Mouse (Mus musculus) heart, adult 2 months (tissue): ENCODE measurements at regions not wholly inside any gene's neighbourhood (a gene's known extent, or its start where the extent isn't known, plus 50 kb on each side); places are given as distances from the start of the nearest gene placed in this dataset.

Experiments
- DNase-seq, 2 experiments: peaks; one replicate each; pipeline ENCODE4 v3.0.0; 2021
- H3K27ac ChIP-seq: fragments of 200-600 bp; 2 replicates; pipeline ENCODE4 v1.8.1; 2022
- H3K27me3 ChIP-seq: fragments of 200-500 bp; 2 replicates; pipeline ENCODE4 v1.6.1; 2012; ENCODE audit warnings: mild to moderate bottlenecking, low read length, inconsistent platforms, mixed read lengths; ENCODE audit not compliant: control insufficient read depth, insufficient read depth
- H3K36me3 ChIP-seq: fragments of 200-500 bp; 2 replicates; pipeline ENCODE4 v1.6.1; 2012; ENCODE audit warnings: low read length, inconsistent platforms; ENCODE audit not compliant: control insufficient read depth, insufficient read depth
- H3K4me1 ChIP-seq: fragments of 200-500 bp; 2 replicates; pipeline ENCODE4 v1.6.1; 2011; ENCODE audit warnings: low read length; ENCODE audit not compliant: control insufficient read depth, insufficient read depth
- H3K4me3 ChIP-seq: fragments of 200-600 bp; 2 replicates; pipeline ENCODE4 v1.8.1; 2022
- H3K79me2 ChIP-seq: fragments of 200-500 bp; replicated peaks from 2 replicates; pipeline ENCODE4 v1.6.1; 2012; ENCODE audit warnings: mild to moderate bottlenecking, inconsistent platforms, low read length, moderate library complexity, mixed read lengths; ENCODE audit not compliant: control insufficient read depth, insufficient read depth
- H3K9ac ChIP-seq: fragments of 200-500 bp; 2 replicates; pipeline ENCODE4 v1.6.1; 2012; ENCODE audit warnings: low read depth, mild to moderate bottlenecking, control low read depth, inconsistent platforms, low read length, mixed read lengths
- CTCF ChIP-seq: fragments of 200-600 bp; IDR thresholded peaks from 2 replicates; pipeline ENCODE4 v1.8.1; 2022; ENCODE audit warnings: antibody characterized with exemption, mild to moderate bottlenecking, moderate library complexity
- EP300 ChIP-seq: fragments of 200-500 bp; IDR thresholded peaks from 2 replicates; pipeline ENCODE4 v1.6.1; 2011; ENCODE audit warnings: low read depth, low read length, control low read depth; ENCODE audit not compliant: insufficient read depth
- POLR2A ChIP-seq: fragments of 200-500 bp; IDR thresholded peaks from 2 replicates; pipeline ENCODE4 v1.6.1; 2011; ENCODE audit warnings: mild to moderate bottlenecking, low read depth, low read length, control low read depth; ENCODE audit not compliant: insufficient read depth
- WGBS: fragments of 180-500 bp; shearing (Covaris S2); methylation state at CpG from one replicate; pipeline ENCODE4 v1.1.7; 2018; 5-methylcytosine and 5-hydroxymethylcytosine counted together
- intact Hi-C: fragments of 180-260 bp; cut with DNase I; formaldehyde crosslinking; loops from one replicate; pipeline ENCODE4 v1.15.1; 2025

DNA sequence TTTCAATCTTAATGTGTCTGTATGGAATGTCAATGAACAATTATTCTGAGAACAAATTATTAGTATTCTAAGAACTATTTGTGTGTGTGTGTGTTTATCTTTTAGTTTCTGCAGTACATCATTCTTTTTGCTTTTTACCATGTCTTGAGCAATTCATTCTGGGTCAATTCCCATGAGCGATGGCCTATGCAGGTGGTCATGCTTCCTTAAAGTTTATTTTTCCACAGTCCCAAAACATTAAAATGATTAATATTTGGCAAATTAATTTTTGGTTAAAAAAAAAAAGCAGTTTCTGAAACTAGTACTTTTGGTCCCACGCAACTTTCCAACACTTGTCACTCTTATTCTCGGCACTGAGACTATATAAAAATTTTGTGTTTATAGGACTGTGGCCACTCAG, 416.8 kb upstream of the Rgmb start:
- Histone ChIP-seq H3K36me3 (no peaks in the 10 kb centered on the region), H3K4me1 (no peaks in the 10 kb centered on the region), H3K9ac (no peak overlapping the region), H3K79me2 (no peaks in the 10 kb centered on the region), H3K4me3 (no peak overlapping the region), H3K27me3 (no peaks in the 10 kb centered on the region), H3K27ac (no peak overlapping the region)
- peak in 1 of 2 experiments; percentile 3 for DNase-seq
- TF ChIP-seq CTCF (no peak), EP300 (no peak), POLR2A (no peak)
- intact Hi-C loops: no loop called here
- WGBS: 89% methylated on average over 3 of the region's 3 CpGs

DNA sequence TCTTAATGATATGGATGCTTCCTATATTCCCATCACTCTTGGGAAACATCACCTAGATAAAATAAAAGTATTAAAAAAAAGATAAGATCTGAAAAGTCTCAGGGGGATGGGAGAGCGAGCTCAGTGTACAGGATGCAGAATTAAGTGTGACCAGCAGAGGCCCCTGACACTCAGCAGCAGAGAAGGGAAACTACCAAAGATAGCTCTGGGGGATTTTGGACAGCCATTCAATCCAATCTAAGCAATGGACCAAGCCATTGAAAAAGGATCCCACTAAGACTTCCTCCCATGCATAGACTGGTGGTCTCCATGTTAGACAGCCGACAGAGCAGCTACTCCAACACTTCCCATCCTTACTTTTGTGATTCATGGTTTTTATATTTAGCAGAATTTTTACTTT, 390.4 kb upstream of the Rgmb start:
- H3K27ac ChIP-seq: no peak overlapping the region
- H3K27me3 ChIP-seq: no peaks in the 10 kb centered on the region
- TF ChIP-seq EP300: no peak
- TF ChIP-seq CTCF: no peak
- TF ChIP-seq POLR2A: no peak
- no peaks in the 10 kb centered on the region for H3K36me3 ChIP-seq
- H3K4me3 ChIP-seq: no peak overlapping the region
- H3K4me1 ChIP-seq: no peaks in the 10 kb centered on the region
- DNase-seq: no peak
- intact Hi-C loops: no loop called here
- H3K9ac ChIP-seq: no peak overlapping the region
- no peaks in the 10 kb centered on the region for H3K79me2 ChIP-seq
- WGBS: 73% methylated on average over 2 of the region's 2 CpGs

DNA sequence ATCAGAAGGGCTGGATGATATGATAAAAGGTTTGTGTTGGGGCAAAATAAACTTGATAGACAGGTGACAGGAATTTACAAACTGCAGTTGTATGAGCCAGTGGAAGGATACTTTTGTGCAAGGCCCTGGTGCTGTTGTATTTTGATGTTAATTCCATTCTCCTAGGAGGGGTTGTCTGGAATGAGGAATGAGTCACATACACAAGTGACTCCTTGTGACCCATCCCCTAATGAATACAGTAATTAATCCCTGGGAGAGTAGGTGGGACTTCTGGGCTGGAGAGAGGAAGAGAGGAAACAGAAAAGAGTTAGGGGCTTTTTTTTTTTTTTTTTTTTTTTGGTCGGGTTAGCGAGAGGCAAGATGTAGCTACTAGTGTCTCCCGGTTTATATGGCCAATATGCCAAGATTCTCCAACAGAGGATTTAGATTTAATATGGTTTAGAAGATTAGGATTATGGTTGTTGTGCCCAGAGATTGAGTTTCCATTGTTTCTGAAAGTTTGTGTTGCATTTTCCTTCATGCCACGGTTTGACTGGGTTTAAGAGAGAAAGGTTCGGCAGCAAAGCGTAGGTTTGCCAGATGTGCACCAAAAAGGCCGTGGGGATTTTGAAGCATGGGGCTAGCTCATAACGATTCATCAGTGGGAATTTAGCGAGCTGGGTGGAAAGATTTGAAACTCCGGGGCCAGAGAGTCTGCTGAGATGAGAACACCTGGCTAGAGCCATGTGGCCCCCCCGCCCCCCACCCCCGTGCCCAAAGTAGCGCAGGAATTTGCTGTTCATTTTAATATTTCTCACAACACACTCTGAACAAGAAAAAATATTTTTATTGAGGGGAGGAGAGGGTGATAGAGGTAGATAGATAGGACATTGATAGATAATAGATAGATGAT, 389.1 kb upstream of the Rgmb start:
- Histone ChIP-seq H3K79me2 (no peaks in the 10 kb centered on the region), H3K27me3 (no peaks in the 10 kb centered on the region), H3K36me3 (no peaks in the 10 kb centered on the region), H3K27ac (no peak overlapping the region), H3K4me1 (no peaks in the 10 kb centered on the region), H3K4me3 (no peak overlapping the region), H3K9ac (no peak overlapping the region)
- WGBS: 78% methylated on average over 13 of the region's 13 CpGs
- intact Hi-C loops: no loop called here
- DNase-seq: no peak
- TF ChIP-seq CTCF (no peak), EP300 (no peak), POLR2A (no peak)

DNA sequence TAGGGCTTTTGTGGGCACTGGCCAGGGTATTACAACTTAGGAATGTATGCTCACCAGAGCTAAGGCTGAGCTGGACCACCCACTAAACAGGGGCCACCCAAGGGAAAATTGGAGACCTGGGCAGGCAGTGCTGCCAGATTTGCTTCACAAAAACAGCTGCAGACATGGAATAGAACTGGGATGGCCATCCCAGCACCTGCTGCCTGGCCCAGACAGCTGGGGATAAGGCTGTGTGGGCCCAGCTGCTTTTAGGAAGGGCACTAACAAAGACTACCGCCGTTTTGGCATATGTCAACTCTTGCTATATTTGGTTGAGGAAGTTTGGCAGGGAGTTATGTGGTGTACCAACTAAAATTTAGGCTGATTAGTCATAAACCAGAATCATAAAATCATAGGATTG, 387.8 kb upstream of the Rgmb start:
- peak; percentile 20 to 39 for DNase-seq
- Histone ChIP-seq H3K79me2 (no peaks in the 10 kb centered on the region), H3K27me3 (no peaks in the 10 kb centered on the region), H3K36me3 (no peaks in the 10 kb centered on the region), H3K4me3 (no peak overlapping the region), H3K27ac (no peak overlapping the region), H3K4me1 (no peaks in the 10 kb centered on the region), H3K9ac (no peak overlapping the region)
- intact Hi-C loops: no loop called here
- 53% methylated on average over 2 of the region's 2 CpGs for WGBS
- TF ChIP-seq EP300: no peak
- TF ChIP-seq POLR2A: no peak
- TF ChIP-seq CTCF: no peak

DNA sequence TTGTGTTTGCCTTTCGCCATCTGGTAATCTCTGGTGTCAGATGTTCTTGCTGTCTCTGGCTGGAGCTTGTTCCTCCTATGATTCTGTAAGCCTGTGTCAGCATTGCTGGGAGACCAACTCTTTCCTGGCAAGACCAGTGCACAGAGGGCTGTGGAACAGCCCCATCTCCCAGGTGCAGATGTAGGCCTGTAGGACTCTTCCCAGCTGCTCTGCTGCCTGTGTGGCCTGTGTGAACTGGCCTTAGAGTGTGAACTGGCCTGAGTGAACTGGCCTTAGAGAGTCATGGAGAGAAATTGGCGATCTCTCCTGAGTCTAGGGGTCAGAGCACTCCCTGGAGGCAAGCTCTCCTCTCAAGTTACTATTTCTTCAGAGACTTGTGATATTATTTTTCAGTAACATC, 386.0 kb upstream of the Rgmb start:
- no peaks in the 10 kb centered on the region for H3K36me3 ChIP-seq
- no peaks in the 10 kb centered on the region for H3K79me2 ChIP-seq
- TF ChIP-seq POLR2A (no peak), EP300 (no peak), CTCF (no peak)
- no peaks in the 10 kb centered on the region for H3K27me3 ChIP-seq
- H3K4me1 ChIP-seq: no peaks in the 10 kb centered on the region
- H3K27ac ChIP-seq: no peak overlapping the region
- WGBS: 54% methylated on average over 2 of the region's 2 CpGs
- intact Hi-C loops: no loop called here
- H3K9ac ChIP-seq: no peak overlapping the region
- peak in 1 of 2 experiments; percentile 25 for DNase-seq
- H3K4me3 ChIP-seq: no peak overlapping the region

DNA sequence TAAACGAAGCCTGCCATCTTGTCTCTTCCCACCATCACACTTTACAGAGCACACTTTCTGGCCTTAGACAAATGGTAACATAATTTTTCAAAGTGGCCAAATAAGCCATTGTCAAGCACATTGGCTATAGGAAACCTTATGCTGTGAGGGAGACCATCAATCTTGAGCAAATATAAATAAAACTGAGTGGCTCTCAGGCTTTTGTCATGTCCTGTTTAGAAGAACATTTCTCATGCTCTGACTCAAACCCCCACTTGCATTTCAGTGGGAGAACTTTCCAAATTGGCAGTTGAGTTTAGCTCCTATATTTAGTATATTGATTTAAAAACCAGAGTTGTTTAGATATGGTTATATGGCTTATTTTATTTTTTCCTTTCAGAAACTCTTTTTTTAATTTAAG, 362.8 kb upstream of the Rgmb start:
- Histone ChIP-seq H3K27me3 (no peaks in the 10 kb centered on the region), H3K36me3 (no peaks in the 10 kb centered on the region), H3K4me3 (no peak overlapping the region), H3K4me1 (no peaks in the 10 kb centered on the region), H3K9ac (no peak overlapping the region), H3K79me2 (no peaks in the 10 kb centered on the region), H3K27ac (no peak overlapping the region)
- 74% methylated on average over 1 of the region's 1 CpGs for WGBS
- intact Hi-C loops: no loop called here
- TF ChIP-seq EP300: no peak
- no peak for TF ChIP-seq POLR2A
- TF ChIP-seq CTCF: no peak
- no peak for DNase-seq
